Mouse (Mus musculus) neural tube, embryonic 12.5 days (tissue): ENCODE measurements at regions not wholly inside any gene's neighbourhood (a gene's known extent, or its start where the extent isn't known, plus 50 kb on each side); places are given as distances from the start of the nearest gene placed in this dataset.
"Not testable (repeated sequence)": the region's sequence is repeated elsewhere in the genome, so short reads cannot be mapped to it uniquely, and the experiment has no call there.

ENCODE experiments used
- ATAC-seq: fragments of 200-750 bp; cut with Nextera tagmentation; 2 replicates; pipeline ENCODE4 v1.8.0; 2017; ENCODE audit warnings: low read depth, mild to moderate bottlenecking, moderate TSS enrichment, moderate library complexity; ENCODE audit not compliant: low FRiP score
- H3K27ac ChIP-seq: fragments of 300-500 bp; sonication (generic); 2 replicates; pipeline ENCODE4 v1.5.1; 2016
- H3K27me3 ChIP-seq: fragments of 300-500 bp; sonication (generic); replicated peaks from 2 replicates; pipeline ENCODE4 v1.6.1; 2016; ENCODE audit warnings: mild to moderate bottlenecking
- H3K36me3 ChIP-seq: fragments of 300-500 bp; sonication (generic); 2 replicates; pipeline ENCODE4 v1.6.1; 2016; ENCODE audit warnings: mild to moderate bottlenecking
- H3K4me1 ChIP-seq: fragments of 300-500 bp; sonication (generic); 2 replicates; pipeline ENCODE4 v1.6.1; 2016
- H3K4me2 ChIP-seq: fragments of 300-500 bp; sonication (generic); replicated peaks from 2 replicates; pipeline ENCODE4 v1.6.1; 2016; ENCODE audit warnings: mild to moderate bottlenecking
- H3K4me3 ChIP-seq: fragments of 300-500 bp; sonication (generic); 2 replicates; pipeline ENCODE4 v1.5.1; 2016
- H3K9ac ChIP-seq: fragments of 300-500 bp; sonication (generic); 2 replicates; pipeline ENCODE4 v1.6.1; 2016; ENCODE audit warnings: mild to moderate bottlenecking
- H3K9me3 ChIP-seq: fragments of 300-500 bp; sonication (generic); 2 replicates; pipeline ENCODE4 v1.6.1; 2016; ENCODE audit warnings: mild to moderate bottlenecking
- WGBS: fragments of 180-500 bp; shearing (Covaris S2); methylation state at CpG from one replicate; pipeline ENCODE4 v1.1.7; 2016; 5-methylcytosine and 5-hydroxymethylcytosine counted together

DNA sequence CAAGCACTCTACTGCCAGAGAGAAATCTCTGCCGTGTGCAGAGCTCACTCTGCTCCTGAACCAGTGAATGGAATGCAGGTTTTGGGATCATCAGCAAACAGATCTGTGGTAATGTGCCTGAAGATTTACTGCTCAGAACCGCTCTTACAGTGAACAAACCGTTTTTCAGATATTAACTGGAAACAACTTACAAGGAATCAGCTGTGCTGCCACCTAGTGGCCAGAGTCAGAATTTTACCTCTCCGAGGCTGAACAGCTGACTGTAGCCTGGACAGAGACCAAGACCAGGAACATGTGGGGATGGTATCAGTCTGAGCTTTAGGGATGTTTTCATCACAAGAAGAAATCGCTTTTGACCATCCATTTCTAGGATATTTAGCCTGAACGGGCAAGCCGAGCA is 65.3 kb downstream of the Gm15023 start:
- H3K4me3 ChIP-seq, ATAC-seq, H3K36me3 ChIP-seq, H3K9ac ChIP-seq, H3K4me2 ChIP-seq, H3K27ac ChIP-seq, H3K9me3 ChIP-seq, H3K4me1 ChIP-seq, H3K27me3 ChIP-seq: not testable (repeated sequence)
- 35% methylated on average over 7 of the region's 7 CpGs for WGBS

- not testable (repeated sequence) for H3K36me3 ChIP-seq, H3K4me3 ChIP-seq, H3K4me2 ChIP-seq, H3K4me1 ChIP-seq, ATAC-seq, H3K27ac ChIP-seq, H3K9ac ChIP-seq, H3K9me3 ChIP-seq, H3K27me3 ChIP-seq
- WGBS, result 28% methylated on average over 4 of the region's 4 CpGs
Observed at GRCm38 (mm10) chrX:135110866-135111265, 66.6 kb downstream of the Gm15023 start.

GRCm38 (mm10) chrX:135101594-135101993 is 75.8 kb downstream of the Gm15023 start:
- Histone ChIP-seq H3K36me3 (no peaks in the 10 kb centered on the region), H3K4me1 (no peaks in the 10 kb centered on the region), H3K9me3 (no peaks in the 10 kb centered on the region), H3K4me3 (no peak overlapping the region), H3K27ac (no peak overlapping the region), H3K27me3 (no peaks in the 10 kb centered on the region), H3K4me2 (no peak overlapping the region), H3K9ac (no peak overlapping the region)
- WGBS, result 50% methylated on average over 3 of the region's 3 CpGs
- peak; percentile 44 for ATAC-seq

DNA sequence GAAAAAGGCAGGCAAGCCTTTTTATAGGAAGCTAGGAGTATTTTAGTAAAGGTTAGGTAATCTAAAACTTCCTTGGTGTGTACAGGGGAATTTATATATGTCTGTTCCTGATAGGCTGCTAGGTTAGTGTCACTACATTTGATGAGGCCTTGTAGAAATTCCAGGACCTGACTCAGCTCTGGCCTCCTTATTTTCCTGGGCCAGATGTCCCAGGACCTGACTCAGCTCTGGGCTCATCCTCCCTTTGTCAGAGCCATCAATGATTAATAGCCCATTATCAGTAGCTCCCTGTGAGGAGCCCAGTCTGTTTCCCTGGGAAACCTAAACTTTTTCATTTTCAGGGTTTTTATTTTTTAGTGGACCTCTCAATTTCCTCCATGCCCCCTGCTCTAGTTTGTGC is 79.3 kb downstream of the Gm15023 start:
- no peaks in the 10 kb centered on the region for H3K27me3 ChIP-seq

GRCm38 (mm10) chrX:135096206-135096605 is 81.2 kb downstream of the Gm15023 start:
- Histone ChIP-seq H3K4me2 (no peak overlapping the region), H3K9ac (no peak overlapping the region), H3K27me3 (no peaks in the 10 kb centered on the region), H3K36me3 (no peaks in the 10 kb centered on the region), H3K4me1 (no peaks in the 10 kb centered on the region), H3K4me3 (no peak overlapping the region), H3K9me3 (no peaks in the 10 kb centered on the region), H3K27ac (no peak overlapping the region)
- 59% methylated on average over 3 of the region's 3 CpGs for WGBS
- no peak for ATAC-seq

More for the DNA sequence above, 79.3 kb downstream of the Gm15023 start:
- no peak overlapping the region for H3K4me3 ChIP-seq
- H3K9me3 ChIP-seq, result no peaks in the 10 kb centered on the region
- H3K4me2 ChIP-seq, result no peak overlapping the region
- H3K4me1 ChIP-seq, result no peaks in the 10 kb centered on the region
- no peak for ATAC-seq
- no peak overlapping the region for H3K9ac ChIP-seq
- H3K27ac ChIP-seq, result no peak overlapping the region
- no peaks in the 10 kb centered on the region for H3K36me3 ChIP-seq

- WGBS, result 23% methylated on average over 3 of the region's 3 CpGs
- not testable (repeated sequence) for H3K4me3 ChIP-seq, H3K4me2 ChIP-seq, H3K27ac ChIP-seq, H3K9me3 ChIP-seq, H3K36me3 ChIP-seq, H3K9ac ChIP-seq, H3K4me1 ChIP-seq, H3K27me3 ChIP-seq
- ATAC-seq, result peak; percentile 82; the same call in 1 of the 2 replicates
Observed at GRCm38 (mm10) chrX:135091074-135091473, 82.1 kb upstream of the Zmat1 start.

- H3K4me2 ChIP-seq, ATAC-seq: not testable (repeated sequence)
- 26% methylated on average over 7 of the region's 7 CpGs for WGBS
Observed at GRCm38 (mm10) chrX:135087068-135087579, 78.1 kb upstream of the Zmat1 start.

DNA sequence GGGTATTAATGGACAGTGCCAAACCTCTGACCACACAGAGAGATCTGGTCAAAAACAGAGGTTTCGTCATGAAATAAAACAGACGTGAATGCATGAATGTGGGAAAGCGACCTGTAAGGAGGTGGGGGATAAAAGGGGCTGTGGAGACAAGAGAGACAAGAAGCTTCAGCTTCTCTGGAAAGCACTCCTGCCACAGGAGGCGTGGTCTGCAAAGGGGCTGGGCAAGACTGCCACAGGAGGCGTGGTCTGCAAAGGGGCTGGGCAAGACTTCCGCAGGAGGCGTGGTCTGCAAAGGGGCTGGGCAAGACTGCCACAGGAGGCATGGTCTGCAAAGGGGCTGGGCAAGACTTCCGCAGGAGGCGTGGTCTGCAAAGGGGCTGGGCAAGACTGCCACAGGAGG is 77.6 kb upstream of the Zmat1 start:
- H3K9ac ChIP-seq, H3K4me3 ChIP-seq, H3K36me3 ChIP-seq, H3K27ac ChIP-seq, H3K27me3 ChIP-seq, H3K4me2 ChIP-seq, H3K4me1 ChIP-seq, ATAC-seq, H3K9me3 ChIP-seq: not testable (repeated sequence)
- 17% methylated on average over 7 of the region's 9 CpGs for WGBS

More at GRCm38 (mm10) chrX:135087068-135087579, 78.1 kb upstream of the Zmat1 start:
- H3K9ac ChIP-seq, H3K9me3 ChIP-seq, H3K4me3 ChIP-seq, H3K4me1 ChIP-seq, H3K27ac ChIP-seq, H3K36me3 ChIP-seq, H3K27me3 ChIP-seq: not testable (repeated sequence)

DNA sequence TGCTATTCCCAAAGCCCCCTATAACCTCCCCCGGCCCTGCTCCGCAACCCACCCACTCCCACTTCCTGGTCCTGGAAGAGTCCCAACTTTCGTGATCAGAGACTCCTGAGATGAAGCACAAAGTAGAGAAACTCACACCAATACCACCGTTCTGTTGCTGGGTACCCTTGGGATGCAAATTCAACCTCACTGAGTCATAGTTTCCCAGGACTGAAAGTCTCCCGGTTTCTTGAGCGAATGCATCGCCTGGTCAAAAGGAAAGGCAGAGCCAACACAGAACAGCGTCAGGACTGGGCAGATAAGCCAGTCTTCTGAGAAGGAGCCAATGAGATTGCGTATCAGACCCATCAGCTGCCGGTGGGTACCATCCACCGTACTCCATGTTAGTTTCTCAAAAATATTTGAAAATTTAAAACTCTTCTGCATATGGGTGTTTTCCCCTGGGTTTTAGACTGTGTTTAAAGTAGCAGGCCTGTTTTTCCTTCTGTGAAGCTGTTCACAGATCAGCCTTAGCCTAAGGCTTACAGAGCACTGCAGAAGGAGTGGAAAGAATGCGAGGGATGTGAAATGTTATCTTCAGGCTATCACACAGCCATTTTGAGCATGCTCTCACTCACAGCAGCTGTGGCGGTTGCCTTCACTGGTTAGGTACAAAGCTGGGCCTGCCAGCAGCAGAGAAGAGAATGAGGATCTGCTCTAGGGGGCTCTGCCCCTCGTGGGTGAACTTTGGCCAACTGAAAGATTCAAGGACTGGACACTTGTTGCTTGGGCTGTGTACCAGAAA is 77.0 kb upstream of the Zmat1 start:
- 72% methylated on average over 14 of the region's 14 CpGs for WGBS
- not testable (repeated sequence) for H3K9ac ChIP-seq, H3K27me3 ChIP-seq, ATAC-seq, H3K4me3 ChIP-seq, H3K4me1 ChIP-seq, H3K36me3 ChIP-seq, H3K9me3 ChIP-seq, H3K27ac ChIP-seq, H3K4me2 ChIP-seq

DNA sequence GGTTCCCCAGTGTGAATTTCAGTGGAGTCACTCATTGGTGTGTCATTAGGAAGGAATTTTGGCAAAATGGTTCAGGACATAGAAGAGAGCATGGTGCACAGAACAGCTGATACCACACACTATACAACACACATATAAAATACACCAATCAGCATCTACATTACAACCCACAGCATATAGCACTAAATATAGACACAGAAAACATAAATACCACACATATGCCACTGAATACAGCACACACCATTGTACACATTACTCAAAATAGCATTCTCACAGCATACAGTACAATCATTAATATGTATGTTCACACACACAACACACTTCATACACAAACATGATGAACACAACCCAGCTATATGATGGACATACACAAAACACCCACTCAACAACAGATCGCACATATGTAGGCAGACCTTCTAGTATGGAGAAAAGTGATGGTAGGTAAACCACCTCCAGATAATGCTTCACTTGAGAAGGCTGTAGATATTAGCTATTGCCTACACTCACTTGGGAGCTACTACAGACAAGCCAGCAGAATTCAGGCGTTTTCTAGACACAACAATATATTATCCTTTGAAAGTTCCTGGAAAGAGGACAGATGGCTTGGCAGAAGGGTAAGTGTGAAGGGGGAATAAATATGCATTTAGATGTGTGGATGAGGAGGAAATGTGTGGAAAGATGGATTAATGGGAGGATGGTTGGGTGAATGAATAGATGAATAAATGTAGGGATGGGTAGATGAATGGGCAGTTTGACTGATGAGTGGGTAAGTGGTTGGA is 71.6 kb upstream of the Zmat1 start:
- Histone ChIP-seq H3K36me3 (no peaks in the 10 kb centered on the region), H3K9me3 (no peaks in the 10 kb centered on the region), H3K4me3 (no peak overlapping the region), H3K4me2 (no peak overlapping the region), H3K27ac (no peak overlapping the region), H3K9ac (no peak overlapping the region), H3K4me1 (no peaks in the 10 kb centered on the region), H3K27me3 (no peaks in the 10 kb centered on the region)
- ATAC-seq, result no peak
- WGBS, result 77% methylated on average over 2 of the region's 2 CpGs

- 71% methylated on average over 2 of the region's 2 CpGs for WGBS
- no peak for ATAC-seq
- H3K27me3 ChIP-seq, result no peaks in the 10 kb centered on the region
Observed at GRCm38 (mm10) chrX:135079388-135079787, 70.4 kb upstream of the Zmat1 start.

GRCm38 (mm10) chrX:135075903-135076302 is 66.9 kb upstream of the Zmat1 start:
- Histone ChIP-seq H3K4me1 (no peaks in the 10 kb centered on the region), H3K9ac (no peak overlapping the region), H3K36me3 (no peaks in the 10 kb centered on the region), H3K4me3 (no peak overlapping the region), H3K4me2 (no peak overlapping the region), H3K9me3 (no peaks in the 10 kb centered on the region), H3K27ac (no peak overlapping the region), H3K27me3 (no peaks in the 10 kb centered on the region)
- no peak for ATAC-seq
- 84% methylated on average over 2 of the region's 2 CpGs for WGBS

More at GRCm38 (mm10) chrX:135079388-135079787, 70.4 kb upstream of the Zmat1 start:
- no peaks in the 10 kb centered on the region for H3K4me1 ChIP-seq
- no peaks in the 10 kb centered on the region for H3K9me3 ChIP-seq
- no peaks in the 10 kb centered on the region for H3K36me3 ChIP-seq
- H3K9ac ChIP-seq, result no peak overlapping the region
- H3K4me2 ChIP-seq, result no peak overlapping the region
- H3K4me3 ChIP-seq, result no peak overlapping the region
- no peak overlapping the region for H3K27ac ChIP-seq
